Mouse (Mus musculus) left cerebral cortex, postnatal 25 days (tissue): ENCODE data around the gene Gm1140. TPM values are rescaled to one million over a fixed set of nuclear protein-coding genes. Genes with fewer than 3 reads are reported as not detected.
"Not testable (repeated sequence)": the region's sequence is repeated elsewhere in the genome, so short reads cannot be mapped to it uniquely, and the experiment has no call there.

Source experiments
- DNase-seq, 2 experiments: peaks; one replicate each; pipeline ENCODE4 v3.0.0; 2022; ENCODE audit warnings: low spot score in 2 of 2, mixed read lengths in 1 of 2
- intact Hi-C: fragments of 180-260 bp; cut with DNase I; formaldehyde crosslinking; loops from one replicate; pipeline ENCODE4 v1.15.1; 2025
- total RNA-seq, 2 experiments: library from RNA; stranded (reverse); gene quantifications; 2 replicates each; pipeline ENCODE4 v1.2.3; 2021

The Gm1140 gene
- total RNA-seq, result not detected

DNA sequence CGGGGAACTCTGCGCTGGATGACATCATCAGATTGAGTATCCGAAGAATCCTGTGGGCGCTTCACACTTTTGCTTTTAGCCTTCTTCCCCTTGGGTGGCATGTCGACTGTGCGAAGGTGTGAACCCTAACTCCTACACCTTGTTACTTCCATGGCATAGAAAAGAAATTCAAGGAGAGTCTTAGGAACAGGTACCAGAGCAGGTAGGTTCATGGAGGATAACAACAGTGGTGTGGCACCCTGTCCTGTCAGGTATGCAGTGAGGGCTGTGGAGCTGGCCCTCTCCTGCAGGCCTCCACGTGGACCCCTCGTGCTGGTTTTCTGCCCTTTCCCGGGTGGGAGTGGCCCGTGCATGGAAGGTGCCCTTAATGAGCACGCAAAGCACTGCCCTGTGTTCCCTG lies at the start of gene Gm1140:
Gene Gm1140 (minus strand): TSS at position 101 of the 400 bp plus-strand sequence.
- intact Hi-C loops, DNase-seq: not testable (repeated sequence)

DNA sequence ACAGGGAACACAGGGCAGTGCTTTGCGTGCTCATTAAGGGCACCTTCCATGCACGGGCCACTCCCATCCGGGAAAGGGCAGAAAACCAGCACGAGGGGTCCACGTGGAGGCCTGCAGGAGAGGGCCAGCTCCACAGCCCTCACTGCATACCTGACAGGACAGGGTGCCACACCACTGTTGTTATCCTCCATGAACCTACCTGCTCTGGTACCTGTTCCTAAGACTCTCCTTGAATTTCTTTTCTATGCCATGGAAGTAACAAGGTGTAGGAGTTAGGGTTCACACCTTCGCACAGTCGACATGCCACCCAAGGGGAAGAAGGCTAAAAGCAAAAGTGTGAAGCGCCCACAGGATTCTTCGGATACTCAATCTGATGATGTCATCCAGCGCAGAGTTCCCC lies 2.0 kb upstream of the Gm1140 start, which contains the start of gene Gm14692:
Gene Gm14692 (plus strand): TSS at position 301 of the 400 bp plus-strand sequence.
- DNase-seq, intact Hi-C loops: not testable (repeated sequence)

Other genes starting within 250 kb of the Gm1140 start
- not detected for gene Gm14692, start 2.1 kb upstream of the Gm1140 start, total RNA-seq
- not detected for gene 4933436I01Rik, start 227.9 kb upstream of the Gm1140 start, total RNA-seq